Mouse (Mus musculus) brain, embryonic 14.5 days (tissue): Measurements from ENCODE around the gene Eri2.

Experiments
- CTCF ChIP-seq: fragments of 200-500 bp; IDR thresholded peaks from 2 replicates; pipeline ENCODE4 v1.5.1; 2012; ENCODE audit warnings: inconsistent platforms, mild to moderate bottlenecking, moderate library complexity, borderline replicate concordance; ENCODE audit not compliant: insufficient read depth, insufficient read length; ENCODE audit errors: extremely low read depth
- POLR2A ChIP-seq: fragments of 200-500 bp; IDR thresholded peaks from 2 replicates; pipeline ENCODE4 v1.6.1; 2012; ENCODE audit warnings: mild to moderate bottlenecking, inconsistent platforms, borderline replicate concordance; ENCODE audit not compliant: poor library complexity, insufficient read depth, insufficient read length, severe bottlenecking; ENCODE audit errors: extremely low read depth

DNA sequence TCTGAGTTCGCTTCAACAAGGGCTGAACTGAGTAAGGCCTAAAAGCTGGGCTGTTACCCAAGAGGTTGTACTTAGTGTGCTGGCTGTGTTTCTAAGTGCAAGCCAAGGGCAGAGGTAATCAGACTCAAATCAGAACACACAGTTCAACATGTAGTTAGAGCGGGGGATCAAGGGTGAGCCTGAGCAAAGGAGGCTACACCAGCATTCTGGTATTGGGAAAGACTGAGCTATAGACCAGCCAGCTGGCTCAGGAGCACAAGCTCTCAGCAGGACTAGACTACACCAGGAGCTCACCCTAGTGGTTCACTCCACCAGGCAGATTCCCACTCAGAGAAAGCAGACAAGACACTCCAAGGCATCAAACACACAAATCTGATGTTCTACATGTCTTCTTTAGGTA lies 10.4 kb downstream of the Eri2 start:
- TF ChIP-seq CTCF (no peak), POLR2A (no peak)
